Mouse (Mus musculus): ENCODE results near the gene Tac4.

Tac4 gene

DNA sequence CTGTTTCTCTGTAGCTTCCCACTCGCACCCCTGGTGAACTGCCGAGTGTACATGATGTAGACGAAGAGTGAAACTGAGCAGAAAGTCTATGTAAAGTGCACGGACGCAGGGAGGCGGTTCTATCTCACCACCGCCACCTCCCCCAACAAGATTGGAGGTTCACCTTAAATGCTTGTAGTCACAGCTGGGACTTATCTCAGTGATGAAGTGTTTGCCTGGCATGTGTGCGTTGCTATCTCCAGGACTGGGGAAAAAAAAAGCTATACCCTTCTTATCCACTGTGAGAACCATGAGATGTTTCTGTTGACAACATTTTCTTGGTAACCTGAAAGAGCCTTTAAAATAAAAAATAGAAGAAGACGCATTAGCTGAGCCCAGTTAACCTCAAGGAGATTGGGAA lies 56.8 kb downstream of the Tac4 start:
- DNase-seq (ENCODE audit: low spot score), result no peak
